8 mouse cellular contexts compared by ENCODE assay signal in genomic region chr2:33544781-33545566, GRCm38 (mm10).
DNase-seq lines count a peak whose midpoint lies in the region; ATAC-seq lines count a peak whose summit lies in the region.

No protein-coding gene starts in this region.

- H3K9ac ChIP-seq in lung, embryonic 16.5 days (ENCODE audit: low read length), result no peak overlapping the region
- no peak overlapping the region for H3K9ac ChIP-seq in limb, embryonic 11.5 days (ENCODE audit: low read length)
- H3K9ac ChIP-seq in stomach, embryonic 16.5 days (ENCODE audit: low read length), result no peak overlapping the region

- no peaks in the 10 kb centered on the region for H3K36me3 ChIP-seq in lung, embryonic 16.5 days (ENCODE audit: control insufficient read depth, insufficient read depth, low read length)
- no peaks in the 10 kb centered on the region for H3K36me3 ChIP-seq in limb, embryonic 11.5 days (ENCODE audit: control insufficient read depth, insufficient read depth, low read length)
- no peaks in the 10 kb centered on the region for H3K36me3 ChIP-seq in stomach, embryonic 16.5 days (ENCODE audit: control insufficient read depth, insufficient read depth, low read length)

- H3K4me2 ChIP-seq in lung, embryonic 16.5 days (ENCODE audit: low read depth, low read length), result peak overlapping the region; percentile 94
- H3K4me2 ChIP-seq in limb, embryonic 11.5 days (ENCODE audit: low read depth, severe bottlenecking), result peak overlapping the region; percentile 73
- H3K4me2 ChIP-seq in stomach, embryonic 16.5 days (ENCODE audit: low read depth, low read length), result peak overlapping the region; percentile 83

- DNase-seq in cerebellum, adult 11-12 months, result peak; percentile 42
- DNase-seq in cerebellum, adult 9-10 months, result no peak
- no peak for DNase-seq in lung, postnatal 36 days
- DNase-seq in limb, embryonic 11.5 days (ENCODE audit: low spot score), result no peak
- no peak for DNase-seq in MN1 (ENCODE audit: low spot score)
- DNase-seq in kidney, postnatal 14 days, result no peak

- H3K27me3 ChIP-seq in lung, embryonic 16.5 days (ENCODE audit: control insufficient read depth, insufficient read depth, low read depth, low read length), result peaks cover 37% of the 10 kb centered on the region
- H3K27me3 ChIP-seq in limb, embryonic 11.5 days (ENCODE audit: control insufficient read depth, insufficient read depth, low read length), result peaks cover 17% of the 10 kb centered on the region
- peaks cover 29% of the 10 kb centered on the region for H3K27me3 ChIP-seq in stomach, embryonic 16.5 days (ENCODE audit: control insufficient read depth, insufficient read depth, low read length)

- no peak overlapping the region for H3K27ac ChIP-seq in lung, embryonic 16.5 days (ENCODE audit: low read length)
- H3K27ac ChIP-seq in limb, embryonic 11.5 days (replicated peaks; ENCODE audit: low read depth, low read length), result peak overlapping the region; percentile 72
- H3K27ac ChIP-seq in stomach, embryonic 16.5 days (ENCODE audit: low read length), result no peak overlapping the region

- H3K4me3 ChIP-seq in lung, embryonic 16.5 days (ENCODE audit: low read length), result peak overlapping the region; percentile 56
- peak overlapping the region; percentile 35 for H3K4me3 ChIP-seq in limb, embryonic 11.5 days (ENCODE audit: low read depth, low read length)
- peak overlapping the region; percentile 50 for H3K4me3 ChIP-seq in stomach, embryonic 16.5 days (replicated peaks; ENCODE audit: low read length)

- H3K4me1 ChIP-seq in lung, embryonic 16.5 days (replicated peaks; ENCODE audit: control insufficient read depth, insufficient read depth, low read length), result peaks cover 19% of the 10 kb centered on the region
- peaks cover 27% of the 10 kb centered on the region for H3K4me1 ChIP-seq in limb, embryonic 11.5 days (ENCODE audit: control insufficient read depth, insufficient read depth, low read length)
- H3K4me1 ChIP-seq in stomach, embryonic 16.5 days (ENCODE audit: control insufficient read depth, insufficient read depth, low read length), result peaks cover 10% of the 10 kb centered on the region; the same call in 1 of the 2 replicates

- WGBS in lung, embryonic 16.5 days, result 25% methylated on average over 16 of the region's 16 CpGs
- WGBS in limb, embryonic 11.5 days, result 14% methylated on average over 16 of the region's 16 CpGs
- 31% methylated on average over 16 of the region's 16 CpGs for WGBS in stomach, embryonic 16.5 days

- H3K9me3 ChIP-seq in lung, embryonic 16.5 days (ENCODE audit: control insufficient read depth, low read length), result no peaks in the 10 kb centered on the region
- no peaks in the 10 kb centered on the region for H3K9me3 ChIP-seq in limb, embryonic 11.5 days (ENCODE audit: control insufficient read depth, low read length)
- no peaks in the 10 kb centered on the region for H3K9me3 ChIP-seq in stomach, embryonic 16.5 days (replicated peaks; ENCODE audit: control insufficient read depth, low read length)

- ATAC-seq in lung, embryonic 16.5 days (ENCODE audit: low read depth), result no peak
- 0 out of 2 replicates have a peak, but pooled peaks have one; percentile 12 for ATAC-seq in limb, embryonic 11.5 days (ENCODE audit: insufficient number of reproducible peaks, low FRiP score, low TSS enrichment, low read depth)
- ATAC-seq in stomach, embryonic 16.5 days (ENCODE audit: insufficient read depth, low FRiP score), result no peak
